Mouse (Mus musculus): Measurements from ENCODE around the gene Dapp1. TPM values are rescaled to one million over a fixed set of nuclear protein-coding genes. Genes with fewer than 3 reads are reported as not detected.

Gene Dapp1
- polyA plus RNA-seq, 1 experiment: 9.9 TPM

DNA sequence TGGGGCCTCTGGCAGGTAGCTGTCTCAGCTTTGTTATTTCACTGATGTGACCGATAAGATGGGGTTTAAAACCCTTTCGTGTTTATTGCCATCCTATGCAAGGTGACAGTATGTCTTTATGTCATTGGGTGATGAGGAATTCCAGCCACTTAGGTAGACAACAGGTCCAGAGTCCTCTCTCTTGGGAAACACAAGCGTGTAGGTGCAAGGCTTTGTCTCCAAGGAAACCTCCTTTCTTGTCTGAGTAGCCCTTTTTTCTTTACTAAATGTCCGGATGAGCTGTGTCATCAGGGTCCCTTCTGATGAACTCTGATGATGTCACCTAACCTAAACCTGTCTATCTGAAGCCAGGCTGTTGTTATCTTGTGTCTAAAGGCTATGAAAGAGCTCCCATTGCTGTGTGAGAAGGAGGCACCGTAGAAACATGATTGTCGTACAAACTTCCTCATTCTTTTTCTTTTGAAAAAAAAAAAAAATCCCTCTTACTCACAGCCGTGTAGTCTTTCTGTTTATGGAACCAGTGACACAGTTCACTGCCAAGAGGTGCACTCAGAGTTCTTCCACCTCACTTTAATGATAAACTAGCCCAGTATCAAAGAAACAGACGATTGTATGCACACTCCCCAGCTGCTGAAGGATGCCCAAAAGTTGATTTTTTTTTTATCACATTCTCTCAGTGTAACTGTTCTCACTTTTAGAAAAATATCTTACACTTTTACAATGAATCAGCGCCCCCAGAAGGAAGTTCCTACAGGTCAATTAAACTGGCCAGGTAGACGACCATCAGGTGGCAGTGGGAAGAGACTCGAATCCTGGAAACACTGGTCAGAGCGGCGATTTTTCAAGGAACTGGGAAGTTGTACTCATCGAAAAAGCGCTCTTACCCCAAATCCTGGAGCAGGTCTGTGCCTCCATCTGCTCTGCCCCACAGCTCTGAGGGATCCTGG is 637 bp downstream of the Dapp1 start:
- no peak for TF ChIP-seq CTCF (IDR thresholded peaks at IDR 0.05; ENCODE audit: low read depth, low read length)
- TF ChIP-seq EP300 (IDR thresholded peaks at IDR 0.05; ENCODE audit: insufficient read depth, low read depth, low read length): no peak
- no peak for TF ChIP-seq POLR2A (IDR thresholded peaks at IDR 0.05; ENCODE audit: insufficient read depth, low read length)
- H3K27me3 ChIP-seq (ENCODE audit: control insufficient read depth, insufficient read depth, low read length, poor library complexity, severe bottlenecking): no peaks in the 10 kb centered on the region; the same call in 1 of the 2 replicates
- H3K27ac ChIP-seq (ENCODE audit: insufficient read depth, low read length): peak overlapping the region; percentile 21

DNA sequence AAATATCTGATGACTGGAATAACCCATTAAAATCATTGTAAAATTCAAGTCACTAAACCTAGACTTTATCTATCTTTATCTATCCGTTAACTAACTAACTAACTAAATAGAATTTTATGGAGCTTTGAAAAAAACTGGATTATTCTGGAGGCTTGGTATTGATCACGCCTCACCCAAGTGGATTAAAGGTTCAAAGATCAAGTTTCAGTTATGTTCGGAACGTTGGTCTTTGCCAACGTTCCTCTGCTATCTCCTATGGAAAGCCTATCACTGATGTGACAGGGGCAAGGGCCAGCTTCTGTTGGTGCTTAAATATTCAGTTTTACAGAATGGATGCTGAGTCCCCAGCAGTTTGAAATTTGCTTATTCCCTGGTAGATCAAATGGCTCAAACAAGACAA is 3.1 kb downstream of the Dapp1 start:
- H3K27me3 ChIP-seq (ENCODE audit: control insufficient read depth, insufficient read depth, low read length, poor library complexity, severe bottlenecking): no peaks in the 10 kb centered on the region
- TF ChIP-seq POLR2A (IDR thresholded peaks at IDR 0.05; ENCODE audit: insufficient read depth, low read length) (no peak), EP300 (IDR thresholded peaks at IDR 0.05; ENCODE audit: insufficient read depth, low read depth, low read length) (no peak), CTCF (IDR thresholded peaks at IDR 0.05; ENCODE audit: low read depth, low read length) (no peak)
- no peaks in the 10 kb centered on the region for H3K9me3 ChIP-seq (replicated peaks; ENCODE audit: control insufficient read depth, insufficient read depth, low read length, poor library complexity, severe bottlenecking)
- no peak overlapping the region for H3K9ac ChIP-seq (ENCODE audit: low read depth, poor library complexity, severe bottlenecking)
- H3K4me3 ChIP-seq (ENCODE audit: low read depth, low read length): no peak overlapping the region
- H3K36me3 ChIP-seq (ENCODE audit: control insufficient read depth, insufficient read depth, low read length, poor library complexity, severe bottlenecking): no peaks in the 10 kb centered on the region
- peaks cover 5% of the 10 kb centered on the region for H3K4me1 ChIP-seq (ENCODE audit: control insufficient read depth, insufficient read depth, low read length)
- H3K27ac ChIP-seq (ENCODE audit: insufficient read depth, low read length): peak overlapping the region; percentile 66

More for the DNA sequence above, 637 bp downstream of the Dapp1 start:
- Histone ChIP-seq H3K4me1 (ENCODE audit: control insufficient read depth, insufficient read depth, low read length) (peaks cover 1% of the 10 kb centered on the region), H3K9me3 (replicated peaks; ENCODE audit: control insufficient read depth, insufficient read depth, low read length, poor library complexity, severe bottlenecking) (no peaks in the 10 kb centered on the region), H3K36me3 (ENCODE audit: control insufficient read depth, insufficient read depth, low read length, poor library complexity, severe bottlenecking) (no peaks in the 10 kb centered on the region), H3K9ac (ENCODE audit: low read depth, poor library complexity, severe bottlenecking) (peak overlapping the region; percentile 64), H3K4me3 (ENCODE audit: low read depth, low read length) (peak overlapping the region; percentile 81)

DNA sequence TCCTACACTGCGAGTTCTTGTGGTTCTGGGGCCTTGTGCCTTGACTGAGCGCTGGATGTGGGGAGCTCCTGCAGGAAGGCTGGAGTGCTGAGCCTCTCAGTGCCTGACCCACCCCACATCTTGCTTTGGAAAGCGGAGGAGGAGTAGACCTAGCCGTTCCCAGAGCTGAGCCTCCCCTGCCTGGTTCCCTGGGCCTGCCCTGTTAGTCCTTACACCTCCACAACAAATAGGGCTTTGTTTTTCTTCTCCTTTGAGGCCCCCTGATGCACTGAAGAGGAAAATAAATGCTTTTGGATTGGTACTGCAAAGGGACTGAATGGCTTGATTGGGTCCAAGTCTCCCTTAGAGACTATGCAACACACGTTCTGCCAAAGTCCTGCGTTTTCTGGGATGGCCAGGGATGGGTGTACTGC is 3.7 kb downstream of the Dapp1 start:
- H3K9me3 ChIP-seq (replicated peaks; ENCODE audit: control insufficient read depth, insufficient read depth, low read length, poor library complexity, severe bottlenecking): no peaks in the 10 kb centered on the region
- no peaks in the 10 kb centered on the region for H3K36me3 ChIP-seq (ENCODE audit: control insufficient read depth, insufficient read depth, low read length, poor library complexity, severe bottlenecking)
- peak overlapping the region; percentile 80 for H3K27ac ChIP-seq (ENCODE audit: insufficient read depth, low read length)
- no peaks in the 10 kb centered on the region for H3K27me3 ChIP-seq (ENCODE audit: control insufficient read depth, insufficient read depth, low read length, poor library complexity, severe bottlenecking)
- peaks cover 5% of the 10 kb centered on the region for H3K4me1 ChIP-seq (ENCODE audit: control insufficient read depth, insufficient read depth, low read length)
- no peak overlapping the region for H3K4me3 ChIP-seq (ENCODE audit: low read depth, low read length)
- H3K9ac ChIP-seq (ENCODE audit: low read depth, poor library complexity, severe bottlenecking): no peak overlapping the region
- no peak for TF ChIP-seq CTCF (IDR thresholded peaks at IDR 0.05; ENCODE audit: low read depth, low read length)
- TF ChIP-seq POLR2A (IDR thresholded peaks at IDR 0.05; ENCODE audit: insufficient read depth, low read length): no peak
- TF ChIP-seq EP300 (IDR thresholded peaks at IDR 0.05; ENCODE audit: insufficient read depth, low read depth, low read length): no peak

DNA sequence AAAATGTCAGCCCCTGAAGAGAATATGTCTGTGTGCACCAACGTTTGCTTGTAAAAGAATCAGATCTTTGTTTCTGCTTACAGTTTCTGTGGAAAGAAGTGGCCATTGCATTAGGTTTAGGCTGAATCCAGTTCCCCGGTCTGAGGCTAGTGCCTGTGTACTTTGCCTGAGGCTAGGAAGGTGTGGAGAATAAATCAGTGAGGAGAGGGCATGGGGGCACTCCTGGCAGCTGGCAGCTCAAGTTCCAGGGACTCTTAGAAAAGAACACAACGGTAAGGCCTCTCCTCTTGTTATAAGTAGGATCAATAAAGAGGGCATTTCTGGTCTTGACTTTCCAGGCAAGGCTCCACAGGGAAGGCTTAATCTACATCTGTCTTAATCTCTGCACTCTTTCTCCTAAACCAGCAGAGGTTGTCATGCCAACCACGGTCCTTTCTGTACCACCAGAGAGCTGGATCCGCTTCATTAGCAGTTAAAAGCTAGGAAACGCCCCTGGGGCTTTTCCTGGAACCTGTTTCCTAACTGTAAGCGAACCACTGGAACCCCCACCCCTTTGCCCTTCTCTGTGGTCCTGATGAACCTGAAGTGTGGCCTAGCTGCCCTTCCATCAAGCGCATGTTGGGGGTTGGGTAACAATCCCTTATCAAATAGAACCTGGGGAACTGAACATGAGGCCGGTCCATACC is 4.3 kb downstream of the Dapp1 start:
- 0 out of 2 replicates have a peak overlapping the region, but pooled peaks have one; percentile 10 for H3K4me3 ChIP-seq (ENCODE audit: low read depth, low read length)
- no peaks in the 10 kb centered on the region for H3K27me3 ChIP-seq (ENCODE audit: control insufficient read depth, insufficient read depth, low read length, poor library complexity, severe bottlenecking)
- peak overlapping the region; percentile 80 for H3K27ac ChIP-seq (ENCODE audit: insufficient read depth, low read length)
- no peaks in the 10 kb centered on the region for H3K9me3 ChIP-seq (replicated peaks; ENCODE audit: control insufficient read depth, insufficient read depth, low read length, poor library complexity, severe bottlenecking)
- H3K9ac ChIP-seq (ENCODE audit: low read depth, poor library complexity, severe bottlenecking): no peak overlapping the region; the same call in 1 of the 2 replicates
- TF ChIP-seq EP300 (IDR thresholded peaks at IDR 0.05; ENCODE audit: insufficient read depth, low read depth, low read length) (peak; percentile 57; the same call in 1 of the 2 replicates), POLR2A (IDR thresholded peaks at IDR 0.05; ENCODE audit: insufficient read depth, low read length) (no peak)
- H3K4me1 ChIP-seq (ENCODE audit: control insufficient read depth, insufficient read depth, low read length): peaks cover 5% of the 10 kb centered on the region
- H3K36me3 ChIP-seq (ENCODE audit: control insufficient read depth, insufficient read depth, low read length, poor library complexity, severe bottlenecking): no peaks in the 10 kb centered on the region

DNA sequence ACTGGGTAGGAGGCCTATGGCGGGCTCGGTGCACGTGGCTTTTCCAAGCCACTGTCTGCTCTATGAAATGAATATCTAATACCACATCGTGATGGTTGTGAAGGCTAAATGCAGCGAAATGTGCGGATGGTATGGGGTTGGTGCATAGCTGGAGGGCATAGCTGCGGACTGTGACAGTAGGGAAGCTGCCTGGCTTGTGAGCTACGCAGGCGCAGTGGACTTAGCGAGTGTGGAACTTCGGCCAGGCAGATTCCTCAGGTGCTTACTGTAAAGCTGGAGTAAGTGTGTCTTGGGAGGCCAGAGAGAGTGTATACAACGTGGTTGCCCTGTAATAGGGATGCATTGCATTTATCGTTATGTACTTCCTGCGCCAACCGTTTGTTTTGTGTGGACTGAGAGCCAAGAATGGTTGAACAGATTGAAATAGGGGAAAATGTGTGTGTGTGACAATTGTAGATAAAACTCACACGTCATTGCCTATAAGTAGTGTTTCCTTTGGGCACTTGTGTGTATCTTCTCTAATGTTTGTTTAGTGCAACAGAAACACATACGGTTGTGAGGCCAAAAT is 5.4 kb downstream of the Dapp1 start:
- Histone ChIP-seq H3K9me3 (replicated peaks; ENCODE audit: control insufficient read depth, insufficient read depth, low read length, poor library complexity, severe bottlenecking) (no peaks in the 10 kb centered on the region), H3K4me3 (ENCODE audit: low read depth, low read length) (peak overlapping the region; percentile 14), H3K9ac (ENCODE audit: low read depth, poor library complexity, severe bottlenecking) (no peak overlapping the region), H3K36me3 (ENCODE audit: control insufficient read depth, insufficient read depth, low read length, poor library complexity, severe bottlenecking) (no peaks in the 10 kb centered on the region), H3K27ac (ENCODE audit: insufficient read depth, low read length) (peak overlapping the region; percentile 70), H3K4me1 (ENCODE audit: control insufficient read depth, insufficient read depth, low read length) (peaks cover 5% of the 10 kb centered on the region), H3K27me3 (ENCODE audit: control insufficient read depth, insufficient read depth, low read length, poor library complexity, severe bottlenecking) (no peaks in the 10 kb centered on the region)
- TF ChIP-seq EP300 (IDR thresholded peaks at IDR 0.05; ENCODE audit: insufficient read depth, low read depth, low read length): no peak
- TF ChIP-seq POLR2A (IDR thresholded peaks at IDR 0.05; ENCODE audit: insufficient read depth, low read length): no peak
- TF ChIP-seq CTCF (IDR thresholded peaks at IDR 0.05; ENCODE audit: low read depth, low read length): no peak

Data from ES-Bruce4 (cell line).